Mouse (Mus musculus) hindbrain, embryonic 15.5 days (tissue): ENCODE results near the gene Pycr1. TPM values are rescaled to one million over a fixed set of nuclear protein-coding genes. Genes with fewer than 3 reads are reported as not detected.
"Not testable (repeated sequence)": the region's sequence is repeated elsewhere in the genome, so short reads cannot be mapped to it uniquely, and the experiment has no call there.

ENCODE experiments used
- ATAC-seq: fragments of 200-750 bp; cut with Nextera tagmentation; 2 replicates; pipeline ENCODE4 v1.8.0; 2017; ENCODE audit warnings: low read depth, moderate number of reproducible peaks, moderate TSS enrichment; ENCODE audit not compliant: low FRiP score
- H3K27ac ChIP-seq: fragments of 300-500 bp; sonication (generic); replicated peaks from 2 replicates; pipeline ENCODE4 v1.5.1; 2015; ENCODE audit warnings: mild to moderate bottlenecking, inconsistent platforms
- H3K27me3 ChIP-seq: fragments of 300-500 bp; sonication (generic); 2 replicates; pipeline ENCODE4 v1.6.1; 2015; ENCODE audit warnings: control low read depth, inconsistent platforms
- H3K36me3 ChIP-seq: fragments of 300-500 bp; sonication (generic); 2 replicates; pipeline ENCODE4 v1.6.1; 2015; ENCODE audit warnings: control low read depth, inconsistent platforms
- H3K4me1 ChIP-seq: fragments of 300-500 bp; sonication (generic); replicated peaks from 2 replicates; pipeline ENCODE4 v1.6.1; 2015; ENCODE audit warnings: control low read depth, inconsistent platforms
- H3K4me2 ChIP-seq: fragments of 300-500 bp; sonication (generic); 2 replicates; pipeline ENCODE4 v1.6.1; 2015; ENCODE audit warnings: moderate library complexity, mild to moderate bottlenecking, inconsistent platforms
- H3K4me3 ChIP-seq: fragments of 300-500 bp; sonication (generic); 2 replicates; pipeline ENCODE4 v1.5.1; 2015; ENCODE audit warnings: mild to moderate bottlenecking, inconsistent platforms
- H3K9ac ChIP-seq: fragments of 300-500 bp; sonication (generic); 2 replicates; pipeline ENCODE4 v1.6.1; 2015; ENCODE audit warnings: inconsistent platforms
- H3K9me3 ChIP-seq: fragments of 300-500 bp; sonication (generic); 2 replicates; pipeline ENCODE4 v1.6.1; 2016; ENCODE audit warnings: control low read depth, inconsistent platforms
- WGBS: fragments of 180-500 bp; shearing (Covaris S2); methylation state at CpG from one replicate; pipeline ENCODE4 v1.1.7; 2015; 5-methylcytosine and 5-hydroxymethylcytosine counted together
- polyA plus RNA-seq: library from polyadenylated mRNA; unstranded; fragments of >200 nt; fragmentation: Nextera tagmentation; extraction: Ambion mirVana; gene quantifications from 2 replicates; pipeline ENCODE4 v1.2.1, GENCODE M21; 2015

The Pycr1 gene
- polyA plus RNA-seq = 19.0 and 21.3 TPM in 2 replicates

DNA sequence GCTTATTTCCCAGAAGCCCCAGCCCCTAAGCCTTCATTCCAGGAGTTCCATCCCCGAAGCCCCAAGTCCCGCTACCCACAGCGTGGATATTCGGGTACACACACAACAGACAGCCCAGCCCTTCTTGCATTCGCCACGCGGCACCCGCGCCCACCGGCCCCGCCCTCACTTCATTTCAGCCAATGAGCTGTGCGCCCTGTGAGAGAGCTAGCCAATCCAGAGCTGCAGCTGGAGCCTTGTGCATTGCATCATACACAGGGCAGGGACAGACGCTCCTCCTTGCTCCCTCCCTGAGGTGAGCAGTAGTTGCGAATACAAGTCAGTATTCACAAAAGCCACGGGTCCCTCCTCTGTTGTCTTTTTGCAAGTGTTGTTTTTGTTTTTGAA, at the start of gene Pycr1:
Gene Pycr1, minus strand, starts transcription at position 169 of the 387 bp plus-strand sequence.
- H3K9ac ChIP-seq = peak within 1 kb of the TSS; percentile 77
- no peaks in the 10 kb centered on the region; the same call in 1 of the 2 replicates for H3K27me3 ChIP-seq
- peak within 1 kb of the TSS; percentile 95 for H3K4me2 ChIP-seq
- H3K4me3 ChIP-seq = peak within 1 kb of the TSS; percentile 59
- H3K36me3 ChIP-seq = no peaks in the 10 kb centered on the region
- peak; percentile 98 for ATAC-seq
- WGBS = under 1% methylated on average over 15 of the region's 15 CpGs
- peaks cover 21% of the 10 kb centered on the region for H3K4me1 ChIP-seq
- H3K27ac ChIP-seq = peak within 1 kb of the TSS; percentile 60
- H3K9me3 ChIP-seq = no peaks in the 10 kb centered on the region

DNA sequence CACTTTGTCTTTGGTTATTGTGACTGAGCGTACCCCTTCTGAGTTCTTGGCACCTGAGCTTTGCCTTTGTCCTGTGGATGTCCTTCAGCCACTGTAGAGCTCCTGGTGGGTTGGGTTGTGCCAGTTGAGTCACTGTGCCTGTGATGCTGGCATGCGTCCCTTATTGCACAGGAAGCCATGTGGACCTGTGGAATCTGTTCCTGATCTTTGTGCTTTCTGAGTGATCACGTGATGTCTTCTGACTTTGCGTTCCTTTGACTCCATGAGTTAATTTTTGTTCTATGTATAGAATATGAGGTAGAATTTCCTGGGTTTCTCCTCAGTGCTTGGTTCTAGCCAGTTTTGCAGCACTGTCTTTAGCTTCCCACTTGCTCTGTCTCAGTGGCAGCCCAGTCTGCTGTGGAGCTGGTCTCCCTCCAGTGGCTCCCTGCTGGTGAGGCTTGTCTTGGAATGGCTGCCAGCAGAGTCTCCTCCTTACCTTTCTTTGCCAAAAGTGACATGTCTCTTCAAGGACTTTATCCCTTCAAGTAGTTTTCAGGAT, 49.0 kb upstream of the Pycr1 start:
- WGBS = 96% methylated on average over 4 of the region's 4 CpGs
- Histone ChIP-seq H3K4me1 (no peaks in the 10 kb centered on the region), H3K27ac (no peak overlapping the region), H3K4me3 (no peak overlapping the region), H3K27me3 (no peaks in the 10 kb centered on the region), H3K9ac (no peak overlapping the region), H3K36me3 (peaks cover 9% of the 10 kb centered on the region; the same call in 1 of the 2 replicates), H3K4me2 (no peak overlapping the region), H3K9me3 (no peaks in the 10 kb centered on the region)
- ATAC-seq = no peak

DNA sequence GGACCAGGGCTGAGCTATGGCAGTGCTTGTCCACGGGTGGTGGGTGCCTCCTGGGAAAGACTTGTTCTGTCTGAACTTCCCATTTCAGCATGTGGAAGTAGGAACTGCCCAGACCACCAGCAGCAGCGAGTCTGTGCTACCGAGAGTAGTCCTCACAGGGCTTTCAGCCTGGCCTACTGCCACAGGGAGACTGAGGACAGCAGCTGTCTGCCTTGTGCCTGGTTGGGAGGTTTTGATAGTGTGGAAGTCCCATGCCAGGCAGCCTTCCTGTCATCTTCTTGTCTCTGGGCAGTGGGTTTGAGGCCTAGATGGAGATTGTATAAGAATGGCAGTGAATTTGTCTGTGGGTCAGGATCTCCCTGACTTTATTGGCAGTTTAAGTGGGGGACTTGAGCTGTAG, 45.8 kb upstream of the Pycr1 start:
- no peaks in the 10 kb centered on the region for H3K27me3 ChIP-seq
- H3K9ac ChIP-seq = no peak overlapping the region
- whole genome bisulfite sequencing = 90% methylated on average over 3 of the region's 3 CpGs
- H3K9me3 ChIP-seq = no peaks in the 10 kb centered on the region
- no peak overlapping the region for H3K27ac ChIP-seq
- no peaks in the 10 kb centered on the region for H3K4me1 ChIP-seq
- ATAC-seq = no peak
- H3K4me2 ChIP-seq = no peak overlapping the region
- peaks cover 3% of the 10 kb centered on the region; the same call in 1 of the 2 replicates for H3K36me3 ChIP-seq
- no peak overlapping the region for H3K4me3 ChIP-seq

DNA sequence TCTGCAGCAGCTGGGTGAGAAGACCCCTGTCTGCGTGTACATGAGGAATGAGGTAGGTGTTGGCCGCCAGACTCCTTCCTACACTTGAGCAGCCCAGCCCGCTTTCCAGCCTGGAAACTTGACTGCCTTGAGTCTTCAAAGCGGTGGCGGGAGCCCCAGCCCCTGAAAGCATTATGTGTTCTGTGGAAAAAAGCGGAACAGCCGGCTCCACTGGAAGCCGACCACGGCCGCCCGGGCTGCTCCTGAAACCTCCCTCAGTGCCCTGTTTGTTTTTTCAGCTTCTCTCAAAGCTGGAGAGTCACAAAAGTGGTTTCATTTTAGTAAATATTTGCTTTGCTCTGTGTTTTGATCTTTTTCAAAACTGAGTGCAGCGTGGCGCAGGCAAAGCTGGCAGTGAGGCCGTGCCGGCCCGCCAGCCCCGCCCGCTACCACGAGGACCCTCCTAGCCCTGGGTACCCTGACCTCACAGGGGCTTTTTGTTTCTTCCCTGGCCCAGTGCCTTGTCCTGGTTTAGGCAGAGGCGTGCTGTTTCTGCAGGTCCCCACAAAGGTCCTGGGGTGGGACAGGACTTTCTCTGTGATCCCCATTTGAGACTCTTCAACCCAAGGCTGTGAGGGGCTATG, 43.2 kb upstream of the Pycr1 start:
- H3K27ac ChIP-seq = 0 out of 2 replicates have a peak overlapping the region, but pooled peaks have one; percentile 2
- no peak overlapping the region for H3K4me2 ChIP-seq
- no peak for ATAC-seq
- H3K27me3 ChIP-seq = no peaks in the 10 kb centered on the region
- no peak overlapping the region for H3K9ac ChIP-seq
- 78% methylated on average over 20 of the region's 20 CpGs for WGBS
- H3K4me3 ChIP-seq = no peak overlapping the region
- H3K9me3 ChIP-seq = no peaks in the 10 kb centered on the region
- no peaks in the 10 kb centered on the region for H3K4me1 ChIP-seq
- H3K36me3 ChIP-seq = peaks cover 4% of the 10 kb centered on the region; the same call in 1 of the 2 replicates

DNA sequence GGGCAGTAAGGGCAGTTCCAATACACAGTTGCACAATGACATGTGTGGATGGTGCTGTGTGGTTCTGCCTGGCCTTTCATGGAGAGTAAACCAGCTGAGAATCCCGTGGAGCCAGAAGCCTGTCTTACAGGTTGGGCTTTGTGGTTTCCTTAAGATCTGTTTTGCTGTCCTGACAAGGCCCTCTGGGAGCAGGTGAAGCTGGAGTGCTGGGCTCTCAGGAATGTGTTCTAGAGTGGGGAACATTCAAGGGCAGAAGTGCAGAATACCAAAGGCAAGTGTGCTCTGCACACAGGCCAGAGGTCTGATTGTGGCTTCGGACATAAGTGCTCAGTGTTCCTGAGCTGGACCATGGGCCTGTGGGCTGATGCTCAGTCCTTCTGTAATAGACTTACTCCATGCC, 41.1 kb upstream of the Pycr1 start:
- Histone ChIP-seq H3K9me3 (no peaks in the 10 kb centered on the region), H3K9ac (no peak overlapping the region), H3K4me3 (no peak overlapping the region), H3K4me2 (no peak overlapping the region), H3K27ac (no peak overlapping the region), H3K27me3 (no peaks in the 10 kb centered on the region), H3K4me1 (no peaks in the 10 kb centered on the region), H3K36me3 (peaks cover 21% of the 10 kb centered on the region)
- WGBS = 93% methylated on average over 2 of the region's 2 CpGs
- no peak for ATAC-seq

DNA sequence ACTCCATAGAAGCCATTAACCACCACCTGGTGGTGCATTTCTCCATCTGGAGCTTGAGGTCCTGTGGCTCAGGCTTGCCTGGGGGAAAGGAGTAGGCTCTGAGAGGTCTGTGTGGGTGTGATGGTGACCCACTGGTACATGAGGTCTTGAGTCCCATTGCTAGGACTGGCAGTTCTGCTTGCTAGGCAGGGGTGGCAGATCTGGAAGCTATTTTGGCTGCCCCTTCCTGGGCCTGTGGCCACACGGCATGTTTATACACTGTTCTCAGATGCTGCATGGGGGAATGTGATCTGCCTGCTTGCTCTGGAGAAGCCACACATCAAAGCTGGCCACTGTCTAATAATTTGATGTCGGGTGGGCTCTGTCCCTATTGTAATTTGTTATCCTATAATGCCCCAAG, 40.5 kb upstream of the Pycr1 start:
- no peak for ATAC-seq
- H3K36me3 ChIP-seq = peaks cover 21% of the 10 kb centered on the region
- no peak overlapping the region for H3K4me3 ChIP-seq
- WGBS = 91% methylated on average over 2 of the region's 2 CpGs
- no peak overlapping the region for H3K4me2 ChIP-seq
- H3K4me1 ChIP-seq = no peaks in the 10 kb centered on the region
- no peak overlapping the region for H3K27ac ChIP-seq
- no peak overlapping the region for H3K9ac ChIP-seq
- H3K27me3 ChIP-seq = no peaks in the 10 kb centered on the region
- no peaks in the 10 kb centered on the region for H3K9me3 ChIP-seq

DNA sequence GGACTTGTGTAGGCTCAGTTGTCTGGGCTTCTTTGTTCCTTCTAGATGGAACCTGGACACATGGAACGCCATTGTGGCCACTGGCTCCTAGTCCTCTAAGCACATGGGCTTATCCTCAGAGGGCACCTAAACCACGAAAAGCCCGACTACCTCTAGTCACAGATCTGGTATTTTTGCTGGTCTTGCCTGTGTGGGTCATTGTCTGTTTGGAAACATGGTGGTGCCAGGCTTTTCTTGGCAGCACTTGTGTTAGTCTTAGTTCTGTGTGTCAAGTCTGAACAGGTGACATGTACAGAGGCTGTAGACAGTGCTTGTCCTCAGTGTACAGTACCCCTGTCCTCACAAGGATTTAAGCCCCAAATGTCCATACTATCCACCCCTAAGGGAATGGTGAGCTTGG, 40.0 kb upstream of the Pycr1 start:
- H3K4me3 ChIP-seq = no peak overlapping the region
- no peak for ATAC-seq
- H3K9ac ChIP-seq = no peak overlapping the region
- WGBS = 97% methylated on average over 3 of the region's 3 CpGs
- no peak overlapping the region for H3K4me2 ChIP-seq
- no peaks in the 10 kb centered on the region for H3K9me3 ChIP-seq
- no peaks in the 10 kb centered on the region for H3K27me3 ChIP-seq
- H3K27ac ChIP-seq = no peak overlapping the region
- H3K4me1 ChIP-seq = no peaks in the 10 kb centered on the region
- peaks cover 23% of the 10 kb centered on the region for H3K36me3 ChIP-seq

DNA sequence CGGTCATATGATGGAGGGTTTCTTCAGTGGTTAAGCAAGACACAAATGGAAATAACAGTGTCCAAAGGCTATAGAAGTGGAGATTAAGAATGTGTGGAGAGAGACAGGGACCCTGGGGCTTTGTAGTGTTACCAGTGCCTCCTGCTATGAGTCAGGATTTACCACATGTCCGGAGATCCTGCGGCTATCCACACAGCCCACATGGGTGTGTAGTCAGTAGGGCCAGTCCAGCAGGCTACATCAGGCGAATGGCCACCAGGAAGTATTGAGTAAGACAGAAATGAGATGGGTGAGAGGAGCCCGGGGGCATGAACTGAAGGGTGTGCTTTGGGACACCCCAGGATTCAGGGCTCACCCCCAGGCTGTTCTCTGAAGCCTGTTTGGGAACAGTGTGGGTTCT, 39.1 kb upstream of the Pycr1 start:
- peaks cover 27% of the 10 kb centered on the region for H3K36me3 ChIP-seq
- WGBS = 95% methylated on average over 5 of the region's 5 CpGs
- no peak for ATAC-seq

DNA sequence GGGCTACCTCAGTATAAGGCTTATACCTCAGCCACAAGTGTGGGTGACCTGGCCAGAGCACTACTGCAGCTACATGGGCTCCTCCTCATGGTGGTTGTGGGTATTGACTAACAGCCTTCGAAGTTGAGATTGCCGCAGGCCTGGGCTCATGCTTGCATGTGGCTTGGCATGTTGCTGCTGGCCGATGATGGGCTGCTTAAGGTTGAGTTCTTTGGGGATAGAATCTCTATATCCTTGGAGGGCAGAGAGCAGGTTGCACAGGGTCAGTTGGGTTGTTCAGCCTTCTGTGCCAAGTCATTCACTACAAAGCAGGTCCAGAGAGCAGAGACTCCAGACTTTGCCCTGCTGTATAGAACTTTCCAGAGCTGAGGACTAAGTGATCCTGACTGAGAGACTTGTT, 36.3 kb upstream of the Pycr1 start:
- H3K36me3 ChIP-seq = peaks cover 27% of the 10 kb centered on the region
- no peak overlapping the region for H3K4me2 ChIP-seq
- 85% methylated on average over 3 of the region's 3 CpGs for WGBS
- no peaks in the 10 kb centered on the region for H3K9me3 ChIP-seq
- peaks cover 4% of the 10 kb centered on the region; the same call in 1 of the 2 replicates for H3K4me1 ChIP-seq
- no peak overlapping the region for H3K4me3 ChIP-seq
- no peak overlapping the region for H3K9ac ChIP-seq
- H3K27me3 ChIP-seq = no peaks in the 10 kb centered on the region
- no peak for ATAC-seq
- H3K27ac ChIP-seq = no peak overlapping the region

More for the DNA sequence above, 39.1 kb upstream of the Pycr1 start:
- Histone ChIP-seq H3K4me3 (no peak overlapping the region), H3K9me3 (no peaks in the 10 kb centered on the region), H3K4me2 (no peak overlapping the region), H3K4me1 (no peaks in the 10 kb centered on the region), H3K9ac (no peak overlapping the region), H3K27ac (no peak overlapping the region), H3K27me3 (no peaks in the 10 kb centered on the region)

DNA sequence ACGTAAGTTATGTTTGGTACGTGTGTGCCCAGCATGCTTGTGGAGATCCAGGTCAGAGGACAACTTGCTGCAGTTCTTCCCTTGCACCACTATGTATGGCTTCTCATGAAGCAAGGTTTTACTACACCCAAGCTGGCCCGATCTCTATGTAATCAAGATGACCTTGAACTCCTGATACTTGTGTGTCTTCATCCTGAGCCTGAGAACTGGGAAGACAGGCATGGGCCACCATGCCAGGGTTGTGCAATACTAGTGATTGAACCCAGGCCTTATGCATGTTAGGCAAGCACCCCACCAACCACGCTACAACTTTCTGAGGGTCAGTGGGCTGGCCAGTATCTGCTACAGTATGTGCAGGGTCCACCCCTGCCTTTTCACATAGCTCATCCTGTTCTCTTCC, 33.4 kb upstream of the Pycr1 start:
- no peaks in the 10 kb centered on the region for H3K27me3 ChIP-seq
- H3K4me1 ChIP-seq = peaks cover 18% of the 10 kb centered on the region
- H3K4me2 ChIP-seq = no peak overlapping the region
- WGBS = 97% methylated on average over 4 of the region's 4 CpGs
- no peak overlapping the region for H3K27ac ChIP-seq
- H3K4me3 ChIP-seq = no peak overlapping the region
- H3K9me3 ChIP-seq = no peaks in the 10 kb centered on the region
- H3K9ac ChIP-seq = no peak overlapping the region
- peaks cover 22% of the 10 kb centered on the region for H3K36me3 ChIP-seq
- no peak for ATAC-seq

DNA sequence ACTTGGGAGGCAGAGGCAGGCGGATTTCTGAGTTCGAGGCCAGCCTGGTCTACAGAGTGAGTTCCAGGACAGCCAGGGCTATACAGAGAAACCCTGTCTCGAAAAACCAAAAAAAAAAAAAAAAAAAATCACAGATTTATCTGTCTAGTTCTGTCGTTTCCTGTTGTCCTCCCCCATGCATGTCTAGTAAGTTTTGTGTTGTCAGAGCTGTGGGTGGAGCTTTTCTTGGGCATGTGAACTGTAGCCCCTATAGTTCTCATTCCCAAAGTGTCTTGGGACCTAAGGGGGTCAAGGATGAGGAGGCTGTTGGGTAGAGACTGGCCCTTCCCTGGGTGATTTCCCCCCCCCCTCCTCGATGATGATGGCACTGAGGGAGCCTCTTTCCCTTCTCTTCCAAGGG, 32.3 kb upstream of the Pycr1 start:
- not testable (repeated sequence) for H3K9ac ChIP-seq, ATAC-seq, H3K4me2 ChIP-seq, H3K27me3 ChIP-seq, H3K4me3 ChIP-seq, H3K9me3 ChIP-seq, H3K27ac ChIP-seq
- H3K36me3 ChIP-seq = peaks cover 16% of the 10 kb centered on the region
- 90% methylated on average over 4 of the region's 5 CpGs for WGBS
- H3K4me1 ChIP-seq = peaks cover 18% of the 10 kb centered on the region

DNA sequence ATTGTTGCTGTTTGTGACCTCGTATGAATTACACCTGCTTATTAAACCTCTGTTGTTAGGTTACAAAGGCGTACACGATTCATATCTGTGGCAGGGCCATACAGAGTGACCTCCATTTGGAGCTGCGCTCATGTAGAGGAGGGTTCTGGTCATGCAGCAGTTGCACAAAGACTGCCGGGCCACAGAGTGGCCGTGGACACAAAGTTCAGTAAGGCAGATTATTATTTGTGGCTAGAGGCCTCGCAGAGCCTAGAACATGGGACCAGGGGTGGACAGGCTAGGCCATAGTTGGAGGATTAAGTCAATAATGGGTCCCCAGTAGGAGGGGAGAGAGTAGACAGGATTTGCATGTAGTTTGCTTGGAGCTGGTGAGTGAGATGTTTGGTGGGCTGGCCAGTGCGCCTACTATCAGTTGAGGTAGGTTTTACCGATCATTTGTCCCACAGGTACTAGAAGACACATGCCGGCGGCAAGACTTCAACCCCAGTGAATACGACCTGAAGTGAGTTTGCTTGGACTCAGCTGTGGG, 30.1 kb upstream of the Pycr1 start:
- peaks cover 18% of the 10 kb centered on the region for H3K4me1 ChIP-seq
- H3K4me2 ChIP-seq = peak overlapping the region; percentile 83
- H3K36me3 ChIP-seq = peaks cover 5% of the 10 kb centered on the region; the same call in 1 of the 2 replicates
- peak overlapping the region; percentile 67 for H3K9ac ChIP-seq
- WGBS = 38% methylated on average over 12 of the region's 12 CpGs
- H3K4me3 ChIP-seq = peak overlapping the region; percentile 62
- ATAC-seq = peak; percentile 20
- no peaks in the 10 kb centered on the region for H3K27me3 ChIP-seq
- H3K9me3 ChIP-seq = no peaks in the 10 kb centered on the region
- peak overlapping the region; percentile 93 for H3K27ac ChIP-seq
